Mouse (Mus musculus) erythroblast, embryonic 14.5 days (primary cell): ENCODE data around the gene Gm5868.
"Not testable (repeated sequence)": the region's sequence is repeated elsewhere in the genome, so short reads cannot be mapped to it uniquely, and the experiment has no call there.

Experiments used
- GATA1 ChIP-seq: IDR thresholded peaks from 2 replicates; pipeline ENCODE4 v1.6.1; 2012; ENCODE audit warnings: low read length, inconsistent platforms, mixed read lengths
- TAL1 ChIP-seq: IDR thresholded peaks from 3 replicates; pipeline ENCODE4 v1.6.1; 2012; ENCODE audit warnings: low read length, inconsistent platforms, mixed read lengths

DNA sequence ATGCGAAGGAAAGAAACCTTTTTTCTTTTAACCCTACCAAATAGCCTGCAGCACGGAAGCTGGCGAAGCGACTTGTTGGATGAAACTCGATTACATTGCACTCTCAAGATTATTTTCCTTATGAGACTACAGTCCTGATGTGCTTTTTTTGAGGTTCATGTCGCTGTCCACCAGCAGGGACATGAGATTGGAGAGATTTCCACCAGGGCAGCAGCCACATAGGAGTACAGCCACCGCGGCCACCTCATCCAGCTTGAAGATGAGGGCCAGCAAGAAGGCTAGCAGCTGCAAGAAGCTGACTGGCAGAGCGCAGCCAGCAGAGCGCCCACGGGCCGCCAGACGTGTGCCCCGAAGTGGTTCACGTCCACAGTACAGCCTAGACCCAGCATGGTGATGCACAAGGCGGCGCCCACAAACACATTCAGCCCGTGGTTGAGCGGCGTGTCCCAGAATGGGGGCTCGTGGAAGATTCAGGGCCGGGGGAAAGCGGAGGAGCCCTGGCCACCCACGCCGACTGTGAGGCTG is 622 bp downstream of the Gm5868 start:
- not testable (repeated sequence) for TF ChIP-seq GATA1, TAL1
